Mouse (Mus musculus) NIH3T3 (cell line): ENCODE measurements around the gene Fam240a.

Experiments used
- DNase-seq: peaks from one replicate; pipeline ENCODE4 v3.0.0-alpha.2; 2012; ENCODE audit warnings: low read depth

Fam240a gene

GRCm38 (mm10) chr9:110945343-110945742 lies 28.7 kb upstream of the Fam240a start:
- no peak for DNase-seq

- DNase-seq: peak; percentile 45
Measured at GRCm38 (mm10) chr9:110944265-110944664, 27.6 kb upstream of the Fam240a start.

- no peak for DNase-seq
Measured at GRCm38 (mm10) chr9:110937506-110938490, 21.1 kb upstream of the Fam240a start.

- no peak for DNase-seq
Measured at GRCm38 (mm10) chr9:110935941-110936340, 19.3 kb upstream of the Fam240a start.

GRCm38 (mm10) chr9:110933850-110934437 lies 17.3 kb upstream of the Fam240a start:
- DNase-seq: no peak

- DNase-seq: no peak
Measured at GRCm38 (mm10) chr9:110931573-110931972, 14.9 kb upstream of the Fam240a start.

- DNase-seq: peak; percentile 77
Measured at GRCm38 (mm10) chr9:110922759-110923158, 6.1 kb upstream of the Fam240a start.

- no peak for DNase-seq
Measured at GRCm38 (mm10) chr9:110920665-110921419, 4.2 kb upstream of the Fam240a start.

GRCm38 (mm10) chr9:110915466-110915865 lies 1.2 kb downstream of the Fam240a start:
- no peak for DNase-seq

- DNase-seq: no peak
Measured at GRCm38 (mm10) chr9:110914631-110915236, 1.9 kb downstream of the Fam240a start.

GRCm38 (mm10) chr9:110909371-110909967 lies 7.2 kb downstream of the Fam240a start:
- no peak for DNase-seq

- DNase-seq: no peak
Measured at GRCm38 (mm10) chr9:110908631-110909016, 8.0 kb downstream of the Fam240a start.

- DNase-seq: no peak
Measured at GRCm38 (mm10) chr9:110907838-110908630, 8.6 kb downstream of the Fam240a start.

- DNase-seq: no peak
Measured at GRCm38 (mm10) chr9:110907201-110907837, 9.3 kb downstream of the Fam240a start.

GRCm38 (mm10) chr9:110902271-110902670 lies 14.4 kb downstream of the Fam240a start:
- DNase-seq: no peak

GRCm38 (mm10) chr9:110901204-110901603 lies 15.5 kb downstream of the Fam240a start:
- DNase-seq: no peak

GRCm38 (mm10) chr9:110899451-110900008 lies 17.1 kb downstream of the Fam240a start:
- DNase-seq: no peak

- no peak for DNase-seq
Measured at GRCm38 (mm10) chr9:110896595-110896994, 20.1 kb downstream of the Fam240a start.

- no peak for DNase-seq
Measured at GRCm38 (mm10) chr9:110895994-110896393, 20.7 kb downstream of the Fam240a start.

GRCm38 (mm10) chr9:110895507-110895906 lies 21.2 kb downstream of the Fam240a start:
- DNase-seq: no peak
